Mouse (Mus musculus): Measurements from ENCODE around the gene Map3k11.

GRCm38 (mm10) chr19:5739446-5739845 is 50.9 kb downstream of the Map3k11 start:
- TF ChIP-seq EP300 (IDR thresholded peaks at IDR 0.05; ENCODE audit: low read depth) (no peak), CTCF (IDR thresholded peaks at IDR 0.05; ENCODE audit: low read depth) (no peak)
